Mouse (Mus musculus) liver, embryonic 15.5 days (tissue): ENCODE results near the gene Pcmt1. TPM values are rescaled to one million over a fixed set of nuclear protein-coding genes. Genes with fewer than 3 reads are reported as not detected.
"Not testable (repeated sequence)": the region's sequence is repeated elsewhere in the genome, so short reads cannot be mapped to it uniquely, and the experiment has no call there.

Source experiments
- ATAC-seq: fragments of 200-750 bp; cut with Nextera tagmentation; 2 replicates; pipeline ENCODE4 v1.8.0; 2017; ENCODE audit warnings: moderate number of reproducible peaks, mild to moderate bottlenecking, moderate library complexity; ENCODE audit not compliant: insufficient read depth
- H3K27ac ChIP-seq: fragments of 300-500 bp; sonication (generic); replicated peaks from 2 replicates; pipeline ENCODE4 v1.5.1; 2015; ENCODE audit warnings: mild to moderate bottlenecking, inconsistent platforms
- H3K27me3 ChIP-seq: fragments of 300-500 bp; sonication (generic); 2 replicates; pipeline ENCODE4 v1.6.1; 2015; ENCODE audit warnings: mild to moderate bottlenecking, inconsistent platforms
- H3K36me3 ChIP-seq: fragments of 300-500 bp; sonication (generic); replicated peaks from 2 replicates; pipeline ENCODE4 v1.6.1; 2015; ENCODE audit warnings: moderate library complexity, mild to moderate bottlenecking, inconsistent platforms
- H3K4me1 ChIP-seq: fragments of 300-500 bp; sonication (generic); replicated peaks from 2 replicates; pipeline ENCODE4 v1.6.1; 2015; ENCODE audit warnings: inconsistent platforms
- H3K4me2 ChIP-seq: fragments of 300-500 bp; sonication (generic); 2 replicates; pipeline ENCODE4 v1.6.1; 2015; ENCODE audit warnings: moderate library complexity, mild to moderate bottlenecking, inconsistent platforms
- H3K4me3 ChIP-seq: fragments of 300-500 bp; sonication (generic); replicated peaks from 2 replicates; pipeline ENCODE4 v1.5.1; 2015; ENCODE audit warnings: mild to moderate bottlenecking, inconsistent platforms
- H3K9ac ChIP-seq: fragments of 300-500 bp; sonication (generic); 2 replicates; pipeline ENCODE4 v1.6.1; 2015; ENCODE audit warnings: moderate library complexity, mild to moderate bottlenecking, inconsistent platforms
- H3K9me3 ChIP-seq: fragments of 300-500 bp; sonication (generic); replicated peaks from 2 replicates; pipeline ENCODE4 v1.6.1; 2016; ENCODE audit warnings: inconsistent platforms
- WGBS: fragments of 180-500 bp; shearing (Covaris S2); methylation state at CpG from one replicate; pipeline ENCODE4 v1.1.7; 2015; ENCODE audit warnings: mixed read lengths; ENCODE audit not compliant: insufficient replicate concordance; 5-methylcytosine and 5-hydroxymethylcytosine counted together
- polyA plus RNA-seq: library from polyadenylated mRNA; unstranded; fragments of >200 nt; fragmentation: Nextera tagmentation; extraction: Ambion mirVana; gene quantifications from 2 replicates; pipeline ENCODE4 v1.2.1, GENCODE M21; 2015

The Pcmt1 gene
- polyA plus RNA-seq, 1 experiment from 2014 or later = 95.5 TPM

DNA sequence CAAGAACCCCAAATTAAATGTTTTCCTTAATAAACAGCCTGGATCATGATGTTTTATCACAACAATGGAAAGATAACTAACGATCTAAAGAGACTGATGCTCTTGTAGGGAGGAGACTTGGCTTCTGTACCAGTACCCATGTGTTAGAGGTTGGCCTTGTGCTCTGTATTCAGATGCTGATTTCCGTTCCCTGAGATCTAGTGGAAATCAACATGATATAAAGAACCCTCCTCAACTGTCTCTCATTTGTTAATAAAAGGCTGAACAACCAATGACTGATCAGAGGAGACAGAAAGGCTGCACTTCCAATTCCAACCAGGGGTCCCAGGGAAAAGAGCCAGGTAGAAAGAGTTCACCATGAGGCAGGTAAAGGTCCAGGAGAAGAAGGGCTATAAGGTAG lies 35.0 kb downstream of the Pcmt1 start:
- no peak for ATAC-seq
- Histone ChIP-seq H3K27ac (no peak overlapping the region), H3K27me3 (no peaks in the 10 kb centered on the region), H3K9ac (no peak overlapping the region), H3K36me3 (peaks cover 75% of the 10 kb centered on the region), H3K4me2 (no peak overlapping the region), H3K9me3 (no peaks in the 10 kb centered on the region), H3K4me1 (no peaks in the 10 kb centered on the region), H3K4me3 (no peak overlapping the region)
- WGBS = 78% methylated on average over 2 of the region's 2 CpGs

DNA sequence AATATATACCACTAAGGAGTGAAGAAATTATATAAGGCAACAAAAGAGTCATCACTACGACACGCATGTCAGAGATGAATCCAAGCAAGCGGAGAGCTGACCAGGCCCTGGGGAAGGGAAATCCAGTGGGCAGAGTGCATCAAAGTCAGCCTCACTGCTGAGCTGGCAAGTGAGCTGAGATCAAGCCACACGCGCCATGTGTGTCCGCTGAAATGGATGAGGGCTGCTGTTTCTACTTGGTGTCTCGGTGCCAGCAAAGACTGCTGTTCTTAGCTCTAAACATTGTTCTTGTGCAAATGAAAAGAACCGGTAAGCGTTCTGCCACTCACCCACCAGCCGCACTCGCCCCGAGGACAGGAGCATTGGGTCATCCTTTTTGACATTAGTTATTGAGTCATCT lies 40.6 kb downstream of the Pcmt1 start:
- Histone ChIP-seq H3K27ac (no peak overlapping the region), H3K4me1 (no peaks in the 10 kb centered on the region), H3K9ac (no peak overlapping the region), H3K4me3 (no peak overlapping the region), H3K36me3 (peaks cover 80% of the 10 kb centered on the region), H3K9me3 (no peaks in the 10 kb centered on the region), H3K27me3 (no peaks in the 10 kb centered on the region), H3K4me2 (no peak overlapping the region)
- WGBS = 95% methylated on average over 12 of the region's 12 CpGs
- no peak for ATAC-seq

DNA sequence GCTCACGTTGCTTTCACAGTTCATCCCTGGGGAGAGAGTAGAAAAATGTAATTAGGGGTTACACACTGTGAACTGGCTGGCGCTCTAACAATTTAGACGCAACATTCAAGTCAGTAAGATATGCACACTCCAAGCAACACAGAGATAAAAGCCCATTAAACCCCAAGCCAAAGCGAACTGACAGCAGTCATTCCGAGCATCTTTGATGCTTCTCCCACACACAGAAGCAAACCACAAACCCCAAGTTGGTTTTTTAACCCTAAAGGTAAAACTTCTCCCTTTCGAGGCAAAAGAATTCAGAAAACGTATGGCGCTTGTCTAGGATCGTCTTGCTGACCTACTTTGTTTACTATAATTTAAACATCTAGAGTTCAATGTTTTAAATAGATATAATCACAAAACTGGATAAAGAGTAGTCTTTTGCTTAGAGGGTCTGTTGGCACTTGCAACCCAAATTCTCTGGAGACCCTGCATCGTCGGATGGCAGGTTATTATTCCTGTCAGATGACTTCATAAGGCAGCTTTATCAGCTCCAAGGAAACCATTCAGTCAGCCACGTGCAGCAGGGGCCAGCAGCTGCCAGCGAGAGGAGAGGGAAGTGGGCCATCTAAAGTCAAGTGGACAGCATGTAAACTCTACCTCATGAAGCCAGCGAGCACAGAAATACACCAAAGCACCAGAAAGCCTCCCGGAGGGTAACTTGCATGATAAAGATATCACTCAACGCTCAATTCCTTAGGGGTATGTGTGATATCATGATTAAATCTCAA lies 49.8 kb downstream of the Pcmt1 start:
- Histone ChIP-seq H3K4me1 (no peaks in the 10 kb centered on the region), H3K9me3 (no peaks in the 10 kb centered on the region), H3K27ac (no peak overlapping the region), H3K4me3 (no peak overlapping the region), H3K36me3 (peaks cover 47% of the 10 kb centered on the region), H3K9ac (no peak overlapping the region), H3K4me2 (no peak overlapping the region), H3K27me3 (no peaks in the 10 kb centered on the region)
- ATAC-seq = no peak
- 77% methylated on average over 16 of the region's 16 CpGs for WGBS

DNA sequence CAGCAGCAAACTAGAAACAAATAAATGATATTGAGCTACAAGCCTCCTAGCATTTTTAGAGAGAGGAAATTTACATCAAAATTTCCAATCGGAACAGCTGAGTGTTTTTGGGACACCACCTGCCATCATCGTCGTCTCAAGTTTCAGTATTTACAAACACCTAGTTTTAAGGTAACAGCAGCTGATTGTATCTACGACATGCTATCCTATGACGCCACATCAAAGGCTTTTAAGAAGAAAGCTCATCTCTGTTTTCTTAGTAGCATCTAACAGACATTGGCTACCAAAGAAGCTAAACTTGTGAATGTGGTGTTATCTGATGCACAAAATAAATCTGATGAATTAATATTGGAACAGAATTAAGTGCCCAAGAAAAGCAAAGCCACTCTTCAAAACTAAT lies 50.6 kb downstream of the Pcmt1 start:
- ATAC-seq = no peak

DNA sequence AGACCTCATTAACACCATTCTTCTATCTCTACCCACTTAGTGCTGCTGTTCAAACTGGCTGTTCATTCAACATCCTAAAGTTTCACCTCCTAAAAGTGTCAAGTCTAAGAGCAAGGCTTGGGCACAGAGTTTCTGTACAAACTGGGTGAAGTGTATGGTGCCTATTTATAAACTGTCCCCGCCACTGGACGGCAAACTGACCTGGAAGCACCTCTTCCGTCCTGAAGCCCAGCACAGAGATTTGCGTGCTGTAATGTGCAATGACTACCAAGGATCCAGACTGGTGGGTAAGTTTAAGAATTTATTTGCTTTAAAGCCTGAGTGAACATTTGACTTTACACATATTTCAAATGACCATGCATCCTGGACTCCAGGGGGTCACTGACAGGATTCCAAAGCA lies 51.8 kb downstream of the Pcmt1 start:
- Histone ChIP-seq H3K4me2 (no peak overlapping the region), H3K4me3 (no peak overlapping the region), H3K27me3 (no peaks in the 10 kb centered on the region), H3K9me3 (no peaks in the 10 kb centered on the region), H3K9ac (no peak overlapping the region), H3K27ac (no peak overlapping the region), H3K4me1 (no peaks in the 10 kb centered on the region), H3K36me3 (peaks cover 47% of the 10 kb centered on the region)
- ATAC-seq = no peak
- WGBS = 88% methylated on average over 4 of the region's 4 CpGs

More for the DNA sequence above, 50.6 kb downstream of the Pcmt1 start:
- Histone ChIP-seq H3K4me1 (no peaks in the 10 kb centered on the region), H3K4me2 (no peak overlapping the region), H3K4me3 (no peak overlapping the region), H3K27ac (no peak overlapping the region), H3K9ac (no peak overlapping the region), H3K36me3 (peaks cover 47% of the 10 kb centered on the region), H3K27me3 (no peaks in the 10 kb centered on the region), H3K9me3 (no peaks in the 10 kb centered on the region)
- 85% methylated on average over 5 of the region's 5 CpGs for WGBS

DNA sequence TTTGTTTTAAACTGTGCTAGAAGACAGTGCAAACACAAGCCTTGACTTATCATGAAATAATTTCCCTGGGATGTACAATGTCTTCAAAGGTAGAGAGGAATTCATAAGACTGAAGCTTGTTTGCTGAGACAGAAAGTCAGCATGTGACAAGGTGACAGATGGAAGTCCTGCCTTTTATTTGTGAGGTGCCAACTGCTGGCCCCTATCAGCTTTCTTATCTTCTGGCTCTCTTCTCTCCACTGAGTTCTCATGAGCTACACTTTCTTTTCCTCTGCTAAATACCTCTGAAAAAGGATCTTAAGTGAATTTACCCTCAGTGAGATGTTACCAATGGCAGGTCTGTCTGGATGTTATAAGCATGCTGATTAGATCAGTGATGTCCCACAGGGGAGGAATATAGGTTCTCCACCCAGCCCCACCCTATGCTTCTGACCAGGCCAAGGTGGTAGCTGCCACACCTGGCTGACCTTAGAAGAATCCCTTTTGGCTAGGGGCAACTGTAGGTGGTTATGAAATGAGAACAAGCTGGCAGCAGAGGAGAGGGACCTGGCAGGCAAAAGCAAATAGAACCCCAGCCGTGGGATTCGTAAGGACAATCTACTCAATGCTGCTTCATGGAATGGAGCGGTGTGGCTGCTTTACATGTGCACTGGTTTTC lies 56.9 kb downstream of the Pcmt1 start:
- Histone ChIP-seq H3K9ac (no peak overlapping the region), H3K4me3 (no peak overlapping the region), H3K36me3 (peaks cover 12% of the 10 kb centered on the region), H3K4me2 (no peak overlapping the region), H3K4me1 (no peaks in the 10 kb centered on the region), H3K27me3 (no peaks in the 10 kb centered on the region), H3K27ac (no peak overlapping the region), H3K9me3 (no peaks in the 10 kb centered on the region)
- 85% methylated on average over 3 of the region's 3 CpGs for WGBS
- ATAC-seq = no peak

DNA sequence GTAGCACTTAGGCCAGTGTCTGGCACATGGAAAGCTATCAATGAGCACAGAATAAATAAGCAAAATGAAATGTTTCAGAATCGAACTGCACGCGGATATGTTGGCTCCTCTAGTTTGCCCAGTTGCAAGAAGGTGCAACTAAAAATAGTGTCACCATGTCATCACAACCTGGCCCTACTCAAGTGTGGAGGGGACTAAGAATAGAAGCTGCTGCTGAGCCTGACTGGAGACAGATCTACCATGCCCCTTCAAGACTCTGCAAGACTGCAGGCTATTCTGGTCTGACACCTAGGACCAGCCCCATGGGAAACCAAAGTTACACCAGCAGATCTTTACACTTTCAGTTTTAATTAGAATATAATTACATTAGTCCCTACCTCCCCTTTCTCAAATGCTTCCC lies 58.6 kb downstream of the Pcmt1 start:
- 0 out of 2 replicates have a peak, but pooled peaks cover 4% of the 10 kb centered on the region for H3K36me3 ChIP-seq
- no peak overlapping the region for H3K27ac ChIP-seq
- 77% methylated on average over 3 of the region's 3 CpGs for WGBS
- H3K9me3 ChIP-seq = no peaks in the 10 kb centered on the region
- ATAC-seq = no peak
- no peaks in the 10 kb centered on the region for H3K4me1 ChIP-seq
- no peaks in the 10 kb centered on the region for H3K27me3 ChIP-seq
- H3K4me2 ChIP-seq = no peak overlapping the region
- H3K4me3 ChIP-seq = no peak overlapping the region
- H3K9ac ChIP-seq = no peak overlapping the region

DNA sequence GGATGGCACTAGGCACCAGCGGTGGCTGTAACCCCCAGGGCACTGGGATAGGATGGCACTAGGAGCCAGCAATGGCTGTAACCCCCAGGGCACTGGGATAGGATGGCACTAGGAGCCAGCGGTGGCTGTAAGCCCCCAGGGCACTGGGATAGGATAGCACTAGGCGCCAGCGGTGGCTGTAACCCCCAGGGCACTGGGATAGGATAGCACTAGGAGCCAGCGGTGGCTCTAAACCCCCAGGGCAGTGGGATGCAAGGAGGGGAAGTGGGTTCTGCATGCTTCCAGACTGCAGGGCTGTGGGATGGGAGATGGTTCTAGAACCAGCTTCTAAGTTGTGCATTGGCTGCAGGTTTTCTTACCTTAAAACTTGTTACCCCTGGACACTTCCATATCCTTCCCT lies 60.2 kb downstream of the Pcmt1 start:
- ATAC-seq = no peak
- WGBS = 78% methylated on average over 5 of the region's 5 CpGs
- H3K4me2 ChIP-seq = no peak overlapping the region

DNA sequence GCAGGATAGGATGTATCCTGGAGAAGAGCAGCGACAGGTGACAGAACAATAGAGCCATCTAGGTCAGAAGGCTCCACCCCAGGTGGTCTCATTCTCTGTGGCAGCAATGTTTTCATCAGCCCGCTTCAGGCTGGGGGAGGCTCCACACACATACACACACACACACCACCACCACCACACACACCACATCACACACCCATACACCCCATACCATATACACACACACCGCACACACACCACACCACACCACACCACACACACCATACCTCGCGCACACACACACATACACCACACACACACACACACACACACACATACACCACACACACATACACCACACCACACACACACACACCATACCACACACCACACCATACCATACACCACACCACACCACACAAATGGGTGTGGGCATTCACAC lies 61.1 kb downstream of the Pcmt1 start:
- Histone ChIP-seq H3K9ac (no peak overlapping the region), H3K4me1 (no peaks in the 10 kb centered on the region), H3K27ac (no peak overlapping the region), H3K9me3 (no peaks in the 10 kb centered on the region), H3K4me2 (no peak overlapping the region), H3K36me3 (no peaks in the 10 kb centered on the region), H3K4me3 (no peak overlapping the region), H3K27me3 (no peaks in the 10 kb centered on the region)
- ATAC-seq = no peak
- 87% methylated on average over 5 of the region's 5 CpGs for WGBS

More for the DNA sequence above, 60.2 kb downstream of the Pcmt1 start:
- H3K4me1 ChIP-seq = no peaks in the 10 kb centered on the region
- no peaks in the 10 kb centered on the region for H3K9me3 ChIP-seq
- H3K4me3 ChIP-seq = no peak overlapping the region
- no peak overlapping the region for H3K27ac ChIP-seq
- no peaks in the 10 kb centered on the region for H3K36me3 ChIP-seq
- no peaks in the 10 kb centered on the region for H3K27me3 ChIP-seq
- no peak overlapping the region for H3K9ac ChIP-seq

DNA sequence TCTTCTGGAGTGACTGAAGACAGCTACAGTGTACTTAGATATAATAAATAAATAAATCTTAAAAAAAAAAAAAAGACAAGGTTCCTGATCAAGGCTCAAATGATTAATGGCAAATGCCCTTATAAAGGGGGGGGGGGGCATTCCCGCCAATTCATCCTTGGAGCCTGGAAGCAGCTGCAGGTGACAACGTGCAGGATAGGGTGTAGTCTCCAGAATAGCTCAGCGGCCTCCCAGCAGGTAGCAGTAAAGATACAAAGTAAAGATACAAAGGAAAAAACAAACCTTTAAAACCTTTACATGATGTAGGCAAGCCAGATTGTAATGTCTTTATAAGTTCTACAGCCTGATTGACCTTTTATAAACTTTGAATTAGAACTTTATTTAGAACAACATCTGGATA lies 63.4 kb downstream of the Pcmt1 start:
- H3K36me3 ChIP-seq = not testable (repeated sequence)

DNA sequence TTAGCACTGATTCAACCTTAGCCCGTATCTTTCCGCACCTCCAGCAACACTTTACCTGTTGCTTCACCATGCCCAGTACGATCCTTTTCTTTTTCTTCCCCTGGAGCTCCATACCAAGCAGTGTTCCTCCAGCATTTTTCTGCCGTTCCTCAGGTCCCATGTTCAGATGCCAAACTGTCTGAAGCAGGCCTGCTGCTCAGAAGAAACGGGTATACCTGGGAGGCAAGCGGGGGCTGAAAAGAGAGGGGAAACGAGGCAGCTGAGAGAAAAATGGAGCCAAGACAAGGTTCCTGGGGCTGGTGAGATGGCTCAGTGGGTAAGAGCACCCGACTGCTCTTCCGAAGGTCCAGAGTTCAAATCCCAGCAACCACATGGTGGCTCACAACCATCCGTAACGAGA lies 63.8 kb downstream of the Pcmt1 start:
- H3K36me3 ChIP-seq, H3K4me1 ChIP-seq, H3K27ac ChIP-seq, H3K9ac ChIP-seq, H3K27me3 ChIP-seq, H3K4me3 ChIP-seq, H3K9me3 ChIP-seq, H3K4me2 ChIP-seq, ATAC-seq: not testable (repeated sequence)
- WGBS = 79% methylated on average over 10 of the region's 11 CpGs

More for the DNA sequence above, 63.4 kb downstream of the Pcmt1 start:
- not testable (repeated sequence) for H3K4me1 ChIP-seq, H3K9ac ChIP-seq, H3K27ac ChIP-seq, H3K27me3 ChIP-seq, H3K9me3 ChIP-seq, ATAC-seq, H3K4me2 ChIP-seq, H3K4me3 ChIP-seq
- WGBS = 67% methylated on average over 3 of the region's 3 CpGs
